Mouse (Mus musculus) liver, embryonic 13.5 days (tissue): ENCODE results near the gene Klrb1f. TPM values are rescaled to one million over a fixed set of nuclear protein-coding genes. Genes with fewer than 3 reads are reported as not detected.
"Not testable (repeated sequence)": the region's sequence is repeated elsewhere in the genome, so short reads cannot be mapped to it uniquely, and the experiment has no call there.

Experiments used
- ATAC-seq: fragments of 200-750 bp; cut with Nextera tagmentation; 2 replicates; pipeline ENCODE4 v1.8.0; 2017; ENCODE audit warnings: low read depth, mild to moderate bottlenecking, moderate number of reproducible peaks, moderate library complexity
- DNase-seq: peaks from one replicate; pipeline ENCODE4 v3.0.0; 2022
- H3K27ac ChIP-seq: fragments of 300-500 bp; sonication (generic); 2 replicates; pipeline ENCODE4 v1.5.1; 2015; ENCODE audit warnings: moderate library complexity, mild to moderate bottlenecking, inconsistent platforms
- H3K27me3 ChIP-seq: fragments of 300-500 bp; sonication (generic); 2 replicates; pipeline ENCODE4 v1.6.1; 2015; ENCODE audit warnings: mild to moderate bottlenecking, inconsistent platforms
- H3K36me3 ChIP-seq: fragments of 300-500 bp; sonication (generic); 2 replicates; pipeline ENCODE4 v1.6.1; 2015; ENCODE audit warnings: mild to moderate bottlenecking, inconsistent platforms
- H3K4me1 ChIP-seq: fragments of 300-500 bp; sonication (generic); replicated peaks from 2 replicates; pipeline ENCODE4 v1.6.1; 2015; ENCODE audit warnings: inconsistent platforms
- H3K4me2 ChIP-seq: fragments of 300-500 bp; sonication (generic); 2 replicates; pipeline ENCODE4 v1.6.1; 2015; ENCODE audit warnings: inconsistent platforms, mild to moderate bottlenecking, moderate library complexity
- H3K4me3 ChIP-seq: fragments of 300-500 bp; sonication (generic); replicated peaks from 2 replicates; pipeline ENCODE4 v1.5.1; 2015; ENCODE audit warnings: mild to moderate bottlenecking, inconsistent platforms
- H3K9ac ChIP-seq: fragments of 300-500 bp; sonication (generic); 2 replicates; pipeline ENCODE4 v1.6.1; 2015; ENCODE audit warnings: mild to moderate bottlenecking, inconsistent platforms
- H3K9me3 ChIP-seq: fragments of 300-500 bp; sonication (generic); replicated peaks from 2 replicates; pipeline ENCODE4 v1.6.1; 2016; ENCODE audit warnings: inconsistent platforms
- WGBS: fragments of 180-500 bp; shearing (Covaris S2); methylation state at CpG from one replicate; pipeline ENCODE4 v1.1.7; 2015; ENCODE audit not compliant: insufficient replicate concordance; 5-methylcytosine and 5-hydroxymethylcytosine counted together
- polyA plus RNA-seq: library from polyadenylated mRNA; unstranded; fragments of >200 nt; fragmentation: Nextera tagmentation; extraction: Ambion mirVana; gene quantifications from 2 replicates; pipeline ENCODE4 v1.2.1, GENCODE M21; 2015

The Klrb1f gene
- polyA plus RNA-seq, 1 experiment from 2014 or later = 0.47 TPM

- Histone ChIP-seq H3K4me3 (peak overlapping the region; percentile 39), H3K4me2 (peak overlapping the region; percentile 66), H3K27ac (peak overlapping the region; percentile 66), H3K36me3 (no peaks in the 10 kb centered on the region), H3K27me3 (no peaks in the 10 kb centered on the region), H3K4me1 (peaks cover 15% of the 10 kb centered on the region), H3K9me3 (no peaks in the 10 kb centered on the region), H3K9ac (peak overlapping the region; percentile 53; the same call in 1 of the 2 replicates)
- WGBS = 7% methylated on average over 8 of the region's 8 CpGs
- DNase-seq (no peak), ATAC-seq (peak; percentile 37; the same call in 1 of the 2 replicates)
These were observed 4.0 kb downstream of the Klrb1f start for GRCm38 (mm10) chr6:129049596-129050251.

GRCm38 (mm10) chr6:129051086-129051485 is 5.4 kb downstream of the Klrb1f start:
- WGBS = 30% methylated on average over 3 of the region's 3 CpGs
- Histone ChIP-seq H3K27me3 (no peaks in the 10 kb centered on the region), H3K9me3 (no peaks in the 10 kb centered on the region), H3K9ac (no peak overlapping the region), H3K4me3 (no peak overlapping the region), H3K4me1 (peaks cover 15% of the 10 kb centered on the region), H3K36me3 (no peaks in the 10 kb centered on the region), H3K27ac (no peak overlapping the region), H3K4me2 (no peak overlapping the region)
- no peak for ATAC-seq
- DNase-seq = no peak

- DNase-seq (no peak), ATAC-seq (no peak)
- H3K9me3 ChIP-seq = no peaks in the 10 kb centered on the region
- H3K9ac ChIP-seq = no peak overlapping the region
- H3K36me3 ChIP-seq = no peaks in the 10 kb centered on the region
- no peaks in the 10 kb centered on the region for H3K27me3 ChIP-seq
- no peak overlapping the region for H3K4me3 ChIP-seq
- no peak overlapping the region for H3K4me2 ChIP-seq
- H3K27ac ChIP-seq = no peak overlapping the region
- WGBS = 61% methylated on average over 5 of the region's 5 CpGs
- peaks cover 15% of the 10 kb centered on the region for H3K4me1 ChIP-seq
These were observed 6.0 kb downstream of the Klrb1f start for GRCm38 (mm10) chr6:129051731-129052130.

- no peak for DNase-seq
- H3K4me3 ChIP-seq = no peak overlapping the region
- no peaks in the 10 kb centered on the region for H3K9me3 ChIP-seq
- no peak for ATAC-seq
- no peaks in the 10 kb centered on the region for H3K27me3 ChIP-seq
- H3K36me3 ChIP-seq = no peaks in the 10 kb centered on the region
- no peak overlapping the region for H3K9ac ChIP-seq
- 66% methylated on average over 3 of the region's 3 CpGs for WGBS
- no peak overlapping the region for H3K4me2 ChIP-seq
- no peak overlapping the region for H3K27ac ChIP-seq
- no peaks in the 10 kb centered on the region for H3K4me1 ChIP-seq
These were observed 10.5 kb downstream of the Klrb1f start for GRCm38 (mm10) chr6:129056237-129056636.

GRCm38 (mm10) chr6:129058013-129058412 is 12.3 kb downstream of the Klrb1f start:
- Histone ChIP-seq H3K4me3 (no peak overlapping the region), H3K9me3 (no peaks in the 10 kb centered on the region), H3K4me2 (no peak overlapping the region), H3K4me1 (no peaks in the 10 kb centered on the region), H3K27ac (no peak overlapping the region), H3K36me3 (no peaks in the 10 kb centered on the region), H3K9ac (no peak overlapping the region), H3K27me3 (no peaks in the 10 kb centered on the region)
- ATAC-seq (no peak), DNase-seq (no peak)

- DNase-seq (no peak), ATAC-seq (no peak)
- no peak overlapping the region for H3K27ac ChIP-seq
- H3K36me3 ChIP-seq = no peaks in the 10 kb centered on the region
- H3K4me1 ChIP-seq = 0 out of 2 replicates have a peak, but pooled peaks cover 2% of the 10 kb centered on the region
- no peak overlapping the region for H3K9ac ChIP-seq
- no peak overlapping the region for H3K4me3 ChIP-seq
- 67% methylated on average over 3 of the region's 3 CpGs for WGBS
- H3K4me2 ChIP-seq = no peak overlapping the region
- H3K27me3 ChIP-seq = no peaks in the 10 kb centered on the region
- no peaks in the 10 kb centered on the region for H3K9me3 ChIP-seq
These were observed 19.7 kb downstream of the Klrb1f start for GRCm38 (mm10) chr6:129065407-129065806.

- Histone ChIP-seq H3K4me2 (no peak overlapping the region), H3K4me3 (no peak overlapping the region), H3K9ac (no peak overlapping the region), H3K36me3 (no peaks in the 10 kb centered on the region), H3K27me3 (no peaks in the 10 kb centered on the region), H3K9me3 (no peaks in the 10 kb centered on the region), H3K27ac (no peak overlapping the region), H3K4me1 (0 out of 2 replicates have a peak, but pooled peaks cover 2% of the 10 kb centered on the region)
- DNase-seq (no peak), ATAC-seq (no peak)
- 73% methylated on average over 3 of the region's 3 CpGs for WGBS
These were observed 20.2 kb downstream of the Klrb1f start for GRCm38 (mm10) chr6:129065857-129066256.

- H3K27me3 ChIP-seq = no peaks in the 10 kb centered on the region
- DNase-seq (no peak), ATAC-seq (no peak)
- no peak overlapping the region for H3K4me2 ChIP-seq
- H3K4me3 ChIP-seq = no peak overlapping the region
- H3K27ac ChIP-seq = no peak overlapping the region
- no peaks in the 10 kb centered on the region for H3K9me3 ChIP-seq
- 0 out of 2 replicates have a peak, but pooled peaks cover 2% of the 10 kb centered on the region for H3K4me1 ChIP-seq
- no peak overlapping the region for H3K9ac ChIP-seq
- H3K36me3 ChIP-seq = no peaks in the 10 kb centered on the region
These were observed 20.8 kb downstream of the Klrb1f start for GRCm38 (mm10) chr6:129066530-129066929.

GRCm38 (mm10) chr6:129066986-129067385 is 21.3 kb downstream of the Klrb1f start:
- Histone ChIP-seq H3K4me2 (no peak overlapping the region), H3K4me3 (no peak overlapping the region), H3K4me1 (0 out of 2 replicates have a peak, but pooled peaks cover 2% of the 10 kb centered on the region), H3K9ac (no peak overlapping the region), H3K27ac (no peak overlapping the region), H3K27me3 (no peaks in the 10 kb centered on the region), H3K9me3 (no peaks in the 10 kb centered on the region), H3K36me3 (no peaks in the 10 kb centered on the region)
- WGBS = 32% methylated on average over 1 of the region's 1 CpGs
- ATAC-seq = peak; percentile 66; the same call in 1 of the 2 replicates
- no peak for DNase-seq

- no peaks in the 10 kb centered on the region for H3K4me1 ChIP-seq
- H3K9me3 ChIP-seq = no peaks in the 10 kb centered on the region
- no peak for DNase-seq
These were observed 39.4 kb downstream of the Klrb1f start for GRCm38 (mm10) chr6:129085098-129085497.

GRCm38 (mm10) chr6:129086031-129086430 is 40.3 kb downstream of the Klrb1f start:
- H3K27me3 ChIP-seq, DNase-seq, H3K4me1 ChIP-seq, H3K4me2 ChIP-seq, H3K9ac ChIP-seq, H3K9me3 ChIP-seq, H3K27ac ChIP-seq, H3K36me3 ChIP-seq, H3K4me3 ChIP-seq, ATAC-seq: not testable (repeated sequence)
- 72% methylated on average over 2 of the region's 2 CpGs for WGBS

More at GRCm38 (mm10) chr6:129085098-129085497, 39.4 kb downstream of the Klrb1f start:
- Histone ChIP-seq H3K4me2 (no peak overlapping the region), H3K27me3 (no peaks in the 10 kb centered on the region), H3K36me3 (no peaks in the 10 kb centered on the region), H3K4me3 (no peak overlapping the region), H3K27ac (no peak overlapping the region), H3K9ac (no peak overlapping the region)
- no peak for ATAC-seq
- 76% methylated on average over 6 of the region's 6 CpGs for WGBS

- Histone ChIP-seq H3K27me3 (no peaks in the 10 kb centered on the region), H3K9me3 (0 out of 2 replicates have a peak, but pooled peaks cover 3% of the 10 kb centered on the region), H3K36me3 (no peaks in the 10 kb centered on the region), H3K27ac (no peak overlapping the region), H3K4me2 (no peak overlapping the region), H3K9ac (no peak overlapping the region), H3K4me3 (no peak overlapping the region), H3K4me1 (no peaks in the 10 kb centered on the region)
- ATAC-seq = no peak
- 61% methylated on average over 1 of the region's 1 CpGs for WGBS
- no peak for DNase-seq
These were observed 42.5 kb downstream of the Klrb1f start for GRCm38 (mm10) chr6:129088161-129088560.
